Mouse (Mus musculus) small intestine, adult 2 months (tissue): ENCODE measurements around the gene Usp54.

Experiments
- CTCF ChIP-seq: fragments of 200-500 bp; IDR thresholded peaks from 2 replicates; pipeline ENCODE4 v1.5.1; 2012; ENCODE audit warnings: low read depth, mild to moderate bottlenecking, control low read depth, inconsistent platforms, low read length, moderate library complexity, mixed read lengths; ENCODE audit not compliant: insufficient replicate concordance, insufficient read length; ENCODE audit errors: extremely low read depth
- POLR2A ChIP-seq: fragments of 200-500 bp; IDR thresholded peaks from 2 replicates; pipeline ENCODE4 v1.6.1; 2012; ENCODE audit warnings: low read depth, mild to moderate bottlenecking, control low read depth, inconsistent platforms, low read length, moderate library complexity

- TF ChIP-seq POLR2A (no peak), CTCF (no peak)
These were observed 4.7 kb upstream of the Usp54 start for GRCm38 (mm10) chr14:20645547-20645946.
